Mouse (Mus musculus): ENCODE results near the gene Gm20905.
"Not testable (repeated sequence)": the region's sequence is repeated elsewhere in the genome, so short reads cannot be mapped to it uniquely, and the experiment has no call there.

Gm20905 gene

DNA sequence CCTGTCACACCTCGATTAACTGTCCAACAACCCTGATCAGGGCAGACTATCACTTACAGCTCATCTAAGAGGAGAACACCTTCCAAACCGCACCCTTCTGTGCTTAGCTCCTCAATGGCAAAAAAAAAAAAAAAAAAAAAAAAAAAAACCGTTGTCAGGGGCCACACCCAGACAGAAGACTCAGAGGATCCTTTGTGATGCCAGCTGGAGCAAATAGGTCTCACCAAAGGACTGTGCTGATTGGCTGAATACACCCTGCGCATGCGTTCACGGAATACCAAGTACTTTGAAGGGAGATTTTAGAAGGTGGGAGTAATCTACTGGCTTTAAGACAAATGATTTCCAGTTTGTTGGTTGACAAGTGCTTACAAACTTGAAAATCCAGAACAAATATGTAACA, at the start of gene Gm20905:
TSS of gene Gm20905 (minus strand) at position 101 of the 400 bp plus-strand sequence.
- DNase-seq (ENCODE audit: low read depth, low spot score); H3K27me3 ChIP-seq (ENCODE audit: control insufficient read depth, insufficient read depth, low read length, poor library complexity, severe bottlenecking); H3K36me3 ChIP-seq (ENCODE audit: control insufficient read depth, insufficient read depth, low read length, poor library complexity, severe bottlenecking): not testable (repeated sequence)
